ENCODE assay signal across 9 mouse cellular contexts in genomic region chr9:71216996-71217792, GRCm38 (mm10). TPM values are rescaled to one million over a fixed set of nuclear protein-coding genes. Genes with fewer than 3 reads are reported as not detected.
DNase-seq lines count a peak whose midpoint lies in the region; ATAC-seq lines count a peak whose summit lies in the region.
"Had no signal": no experiment of that assay in that cellular context is flagged by ENCODE, and none has a peak within 500 bp of the region (broad histone marks: within the 10 kb centered on the region; RNA-seq: fewer than 3 reads in every experiment).

No protein-coding gene starts in this region.

- DNase-seq in heart, adult 9 months (ENCODE audit: low spot score in 2 of 2) = no peak
- DNase-seq in B cell, adult 2 months = peak; percentile 35 to 42
- DNase-seq in embryo, embryonic 9.5 days (ENCODE audit: extremely low spot score) = peak; percentile 57
- no peak for DNase-seq in limb, embryonic 10.5 days (ENCODE audit: low spot score)
- DNase-seq in ovary, postnatal 36 days (ENCODE audit: low spot score) = no peak
- no peak for DNase-seq in ovary, postnatal 14 days (ENCODE audit: low spot score)
- DNase-seq in adrenal gland, adult 8-10 months = no peak

- H3K4me2 ChIP-seq in heart, embryonic 12.5 days = peak overlapping the region; percentile 26; the same call in 1 of the 2 replicates

- H3K4me1 ChIP-seq in heart, embryonic 12.5 days (replicated peaks) = peaks cover 14% of the 10 kb centered on the region
- H3K4me1 ChIP-seq in limb, embryonic 10.5 days = peaks cover 19% of the 10 kb centered on the region

- ATAC-seq in heart, embryonic 12.5 days (ENCODE audit: insufficient number of reproducible peaks, low FRiP score) = no peak
- ATAC-seq: forebrain, embryonic 13.5 days had no signal

- H3K27ac ChIP-seq in heart, embryonic 12.5 days (ENCODE audit: poor library complexity, severe bottlenecking) = no peak overlapping the region
- H3K27ac ChIP-seq in limb, embryonic 10.5 days = no peak overlapping the region
- H3K27ac ChIP-seq: forebrain, embryonic 13.5 days had no signal

- no peaks in the 10 kb centered on the region for H3K36me3 ChIP-seq in heart, embryonic 12.5 days
- no peaks in the 10 kb centered on the region for H3K36me3 ChIP-seq in limb, embryonic 10.5 days

- no peak overlapping the region for H3K9ac ChIP-seq in heart, embryonic 12.5 days
- H3K9ac ChIP-seq: forebrain, embryonic 13.5 days had no signal

- H3K9me3 ChIP-seq in heart, embryonic 12.5 days (replicated peaks) = no peaks in the 10 kb centered on the region
- no peaks in the 10 kb centered on the region for H3K9me3 ChIP-seq in limb, embryonic 10.5 days (replicated peaks)
- H3K9me3 ChIP-seq: forebrain, embryonic 13.5 days had no signal

- 5% methylated on average over 20 of the region's 20 CpGs for WGBS in heart, embryonic 12.5 days
- 2% methylated on average over 20 of the region's 20 CpGs for WGBS in limb, embryonic 10.5 days

- peaks cover 49% of the 10 kb centered on the region for H3K27me3 ChIP-seq in heart, embryonic 12.5 days (replicated peaks)
- H3K27me3 ChIP-seq in limb, embryonic 10.5 days (ENCODE audit: low read depth, poor library complexity, severe bottlenecking) = peaks cover 91% of the 10 kb centered on the region

- peak overlapping the region; percentile 59; the same call in 1 of the 2 replicates for H3K4me3 ChIP-seq in heart, embryonic 12.5 days
- peak overlapping the region; percentile 52 for H3K4me3 ChIP-seq in limb, embryonic 10.5 days

RNA-seq across cellular contexts. Expression of gene Aldh1a2, which starts 1.6 kb away (rescaled TPM):
- polyA plus RNA-seq in heart, embryonic 12.5 days (2016; fragmentation: Nextera tagmentation; extraction: Ambion mirVana) = 34.9 and 35.6 TPM in 2 replicates
- 20.4 and 23.7 TPM in 2 replicates for polyA plus RNA-seq in limb, embryonic 10.5 days (2016; fragmentation: Nextera tagmentation; extraction: Ambion mirVana)
- total RNA-seq in adrenal gland, adult 8-10 months (2022) = 10 to 100 TPM; 53.9 to 84.0 (median 63.2) TPM

RNA-seq across cellular contexts. Expression of gene Aqp9, which starts 48.7 kb away (rescaled TPM):
- 0.18 TPM in 1 of 2 replicates, not detected in the other for polyA plus RNA-seq in heart, embryonic 12.5 days (2016; fragmentation: Nextera tagmentation; extraction: Ambion mirVana)
- polyA plus RNA-seq in limb, embryonic 10.5 days (2016; fragmentation: Nextera tagmentation; extraction: Ambion mirVana) = 0.08 and 0.14 TPM in 2 replicates
- total RNA-seq in adrenal gland, adult 8-10 months (2022) = 1 to 10 TPM in 1 of 4 experiments, under 1 TPM in 2, not detected in 1; 0.35 to 1.2 (median 0.74) TPM

Comparison
In these comparisons a context has a peak if more than half of its experiments do, and no peak if none do; other contexts are left out.
1. DNase-seq: peak in B cell, adult 2 months (2 of 2) and embryo, embryonic 9.5 days (single experiment); none in heart, adult 9 months (0 of 2), limb, embryonic 10.5 days (single experiment), ovary, postnatal 36 days (single experiment), ovary, postnatal 14 days (single experiment) and adrenal gland, adult 8-10 months (single experiment).